Mouse (Mus musculus) embryonic facial prominence, embryonic 11.5 days (tissue): ENCODE measurements at regions not wholly inside any gene's neighbourhood (a gene's known extent, or its start where the extent isn't known, plus 50 kb on each side); places are given as distances from the start of the nearest gene placed in this dataset.
A peak's percentile ranks its signal among the peaks of the same experiment; 100 is the strongest.

Experiments used
- ATAC-seq: fragments of 200-750 bp; cut with Nextera tagmentation; replicated peaks from 2 replicates; pipeline ENCODE4 v1.8.0; 2017; ENCODE audit warnings: low read depth; ENCODE audit not compliant: insufficient number of reproducible peaks, low FRiP score, low TSS enrichment
- DNase-seq: peaks from one replicate; pipeline ENCODE4 v3.0.0-alpha.2; 2015; ENCODE audit warnings: low spot score
- H3K27ac ChIP-seq: fragments of 300-500 bp; sonication (generic); replicated peaks from 2 replicates; pipeline ENCODE4 v1.5.1; 2014; ENCODE audit warnings: mild to moderate bottlenecking, low read depth, low read length, control low read depth
- H3K27me3 ChIP-seq: fragments of 300-500 bp; sonication (generic); 2 replicates; pipeline ENCODE4 v1.6.1; 2014; ENCODE audit warnings: mild to moderate bottlenecking, low read length, moderate library complexity, mixed read lengths; ENCODE audit not compliant: control insufficient read depth, insufficient read depth
- H3K36me3 ChIP-seq: fragments of 300-500 bp; sonication (generic); replicated peaks from 2 replicates; pipeline ENCODE4 v1.6.1; 2014; ENCODE audit warnings: low read depth, mild to moderate bottlenecking, low read length, moderate library complexity, mixed read lengths; ENCODE audit not compliant: control insufficient read depth, insufficient read depth
- H3K4me1 ChIP-seq: fragments of 300-500 bp; sonication (generic); 2 replicates; pipeline ENCODE4 v1.6.1; 2014; ENCODE audit warnings: low read length, mixed read lengths; ENCODE audit not compliant: control insufficient read depth, insufficient read depth
- H3K4me2 ChIP-seq: fragments of 300-500 bp; sonication (generic); 2 replicates; pipeline ENCODE4 v1.6.1; 2014; ENCODE audit warnings: low read depth, mild to moderate bottlenecking, control low read depth, low read length, moderate library complexity
- H3K4me3 ChIP-seq: fragments of 300-500 bp; sonication (generic); 2 replicates; pipeline ENCODE4 v1.5.1; 2014; ENCODE audit warnings: low read depth, low read length, control low read depth
- H3K9ac ChIP-seq: fragments of 300-500 bp; sonication (generic); replicated peaks from 2 replicates; pipeline ENCODE4 v1.6.1; 2014; ENCODE audit warnings: mild to moderate bottlenecking, control low read depth, low read length
- H3K9me3 ChIP-seq: fragments of 300-500 bp; sonication (generic); replicated peaks from 2 replicates; pipeline ENCODE4 v1.6.1; 2016; ENCODE audit warnings: mild to moderate bottlenecking, low read length, inconsistent platforms, mixed read lengths; ENCODE audit not compliant: control insufficient read depth
- WGBS: fragments of 180-500 bp; shearing (Covaris S2); extraction: QIAGEN DNeasy Blood & Tissue Kit; methylation state at CpG from one replicate; pipeline ENCODE4 v1.1.7; 2014; 5-methylcytosine and 5-hydroxymethylcytosine counted together

GRCm38 (mm10) chr12:106952621-106953020 is 535.8 kb upstream of the 3110018I06Rik start:
- ATAC-seq, result no peak
- no peak overlapping the region for H3K4me3 ChIP-seq
- no peaks in the 10 kb centered on the region for H3K9me3 ChIP-seq
- WGBS, result 84% methylated on average over 11 of the region's 11 CpGs
- H3K9ac ChIP-seq, result no peak overlapping the region
- H3K27ac ChIP-seq, result no peak overlapping the region
- H3K4me2 ChIP-seq, result no peak overlapping the region
- DNase-seq, result no peak
- H3K4me1 ChIP-seq, result no peaks in the 10 kb centered on the region
- H3K36me3 ChIP-seq, result no peaks in the 10 kb centered on the region
- H3K27me3 ChIP-seq, result no peaks in the 10 kb centered on the region

DNA sequence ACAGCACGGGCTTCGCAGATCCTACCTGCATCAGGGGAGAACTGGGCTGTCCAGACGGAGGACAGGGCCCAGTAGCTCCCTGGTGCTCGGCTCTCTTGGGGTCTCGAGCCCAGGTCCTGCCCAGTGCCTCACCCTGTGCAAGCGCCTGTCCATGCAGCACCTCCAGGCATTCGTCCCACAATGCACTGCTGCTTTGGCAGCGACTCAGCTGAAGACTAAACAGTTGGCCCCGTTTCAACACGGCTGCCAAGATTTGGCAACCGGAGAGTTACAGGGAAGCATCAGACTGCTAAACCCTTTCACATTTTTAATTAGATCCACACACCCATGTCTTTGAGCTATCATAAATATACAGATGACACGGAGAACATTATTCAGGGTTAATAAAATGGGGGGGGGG is 532.7 kb upstream of the 3110018I06Rik start:
- H3K4me3 ChIP-seq, result no peak overlapping the region
- H3K27ac ChIP-seq, result no peak overlapping the region
- H3K36me3 ChIP-seq, result no peaks in the 10 kb centered on the region
- no peaks in the 10 kb centered on the region for H3K27me3 ChIP-seq
- DNase-seq, result no peak
- 84% methylated on average over 12 of the region's 12 CpGs for WGBS
- no peak overlapping the region for H3K9ac ChIP-seq
- no peaks in the 10 kb centered on the region for H3K4me1 ChIP-seq
- no peaks in the 10 kb centered on the region for H3K9me3 ChIP-seq
- no peak overlapping the region for H3K4me2 ChIP-seq
- no peak for ATAC-seq

- H3K4me3 ChIP-seq, result no peak overlapping the region
- ATAC-seq, result no peak
- 91% methylated on average over 6 of the region's 6 CpGs for WGBS
- no peak overlapping the region for H3K4me2 ChIP-seq
- no peaks in the 10 kb centered on the region for H3K27me3 ChIP-seq
- no peaks in the 10 kb centered on the region for H3K36me3 ChIP-seq
- DNase-seq, result no peak
- H3K9me3 ChIP-seq, result no peaks in the 10 kb centered on the region
- no peak overlapping the region for H3K9ac ChIP-seq
- H3K4me1 ChIP-seq, result no peaks in the 10 kb centered on the region
- no peak overlapping the region for H3K27ac ChIP-seq
These were observed 532.2 kb upstream of the 3110018I06Rik start for GRCm38 (mm10) chr12:106956266-106956665.

GRCm38 (mm10) chr12:106961991-106962390 is 526.4 kb upstream of the 3110018I06Rik start:
- Histone ChIP-seq H3K9me3 (no peaks in the 10 kb centered on the region; the same call in 1 of the 2 replicates), H3K4me1 (no peaks in the 10 kb centered on the region), H3K9ac (no peak overlapping the region), H3K4me2 (no peak overlapping the region), H3K27me3 (no peaks in the 10 kb centered on the region), H3K4me3 (no peak overlapping the region), H3K36me3 (no peaks in the 10 kb centered on the region), H3K27ac (no peak overlapping the region)
- WGBS, result 76% methylated on average over 4 of the region's 4 CpGs
- no peak for ATAC-seq
- DNase-seq, result no peak

DNA sequence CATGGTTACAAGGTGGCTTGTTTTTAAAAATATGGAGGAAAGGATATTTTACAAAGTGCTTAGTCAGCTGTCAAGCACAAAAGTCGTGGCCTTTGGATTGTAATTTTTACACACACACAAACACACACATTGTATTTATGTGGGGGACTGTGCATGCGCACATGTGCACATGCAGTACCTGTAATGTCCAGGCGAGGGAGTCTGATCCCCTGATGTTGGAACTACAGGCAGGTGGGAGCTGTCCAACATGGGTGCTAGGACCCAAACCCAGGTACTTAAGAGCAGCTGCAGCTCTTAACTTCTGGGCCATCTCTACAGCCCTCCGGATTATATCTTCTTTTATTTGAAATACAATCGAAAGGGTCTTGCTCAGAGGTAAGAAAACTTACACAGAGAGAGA is 524.7 kb upstream of the 3110018I06Rik start:
- no peak overlapping the region for H3K4me3 ChIP-seq
- no peak overlapping the region for H3K4me2 ChIP-seq
- H3K27me3 ChIP-seq, result no peaks in the 10 kb centered on the region
- DNase-seq, result no peak
- 67% methylated on average over 5 of the region's 5 CpGs for WGBS
- no peaks in the 10 kb centered on the region; the same call in 1 of the 2 replicates for H3K9me3 ChIP-seq
- no peak overlapping the region for H3K9ac ChIP-seq
- H3K36me3 ChIP-seq, result no peaks in the 10 kb centered on the region
- no peak for ATAC-seq
- H3K4me1 ChIP-seq, result no peaks in the 10 kb centered on the region
- no peak overlapping the region for H3K27ac ChIP-seq

DNA sequence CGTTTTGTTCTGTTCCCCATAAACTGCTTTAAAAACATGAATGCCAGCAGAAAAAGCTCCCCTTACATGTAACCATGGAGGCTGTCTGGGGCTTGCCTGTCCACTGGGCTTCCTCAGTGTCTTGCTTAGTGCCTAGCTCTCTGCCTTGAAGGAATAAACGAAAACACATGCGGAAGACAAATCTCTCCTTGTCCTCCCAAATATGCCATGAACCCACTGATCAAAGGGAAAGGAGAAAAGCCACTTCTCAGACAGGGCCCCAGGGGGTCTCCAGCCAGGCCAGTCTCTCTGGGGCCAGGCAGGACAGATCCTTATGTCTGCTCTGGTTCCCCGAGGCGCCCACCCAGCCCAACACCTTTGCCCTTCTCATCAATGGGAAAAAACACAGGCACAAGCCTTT is 518.6 kb upstream of the 3110018I06Rik start:
- whole genome bisulfite sequencing, result 13% methylated on average over 5 of the region's 5 CpGs
- DNase-seq (peak; percentile 85), ATAC-seq (peak; percentile 72; the same call in 1 of the 2 replicates)
- H3K4me2 ChIP-seq, result no peak overlapping the region
- H3K27me3 ChIP-seq, result no peaks in the 10 kb centered on the region
- H3K4me1 ChIP-seq, result no peaks in the 10 kb centered on the region; the same call in 1 of the 2 replicates
- no peaks in the 10 kb centered on the region for H3K9me3 ChIP-seq
- H3K27ac ChIP-seq, result peak overlapping the region; percentile 56; the same call in 1 of the 2 replicates
- H3K4me3 ChIP-seq, result no peak overlapping the region
- H3K9ac ChIP-seq, result no peak overlapping the region
- no peaks in the 10 kb centered on the region for H3K36me3 ChIP-seq

DNA sequence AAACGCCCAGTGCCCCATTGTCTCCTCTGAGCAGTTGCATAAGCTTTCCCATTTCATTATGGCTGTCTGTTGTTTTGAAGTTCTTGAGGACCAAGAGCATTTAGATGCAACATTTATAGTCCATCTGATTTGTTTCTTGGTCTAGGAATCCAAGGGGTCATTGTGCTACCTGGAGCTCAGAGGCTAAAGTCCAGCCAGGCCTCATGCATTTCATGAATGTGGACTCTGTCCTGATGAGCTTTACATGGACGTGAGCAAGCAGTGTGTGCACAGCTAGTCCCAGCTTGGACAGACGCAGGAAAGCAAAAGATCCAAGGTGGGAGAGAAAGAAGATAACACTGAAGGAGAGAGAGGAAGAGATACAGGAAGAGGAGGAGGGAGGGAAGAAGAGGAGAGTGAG is 496.0 kb upstream of the 3110018I06Rik start:
- H3K27me3 ChIP-seq, result no peaks in the 10 kb centered on the region
- 74% methylated on average over 3 of the region's 3 CpGs for WGBS

GRCm38 (mm10) chr12:106993011-106993410 is 495.4 kb upstream of the 3110018I06Rik start:
- Histone ChIP-seq H3K9me3 (no peaks in the 10 kb centered on the region), H3K4me2 (no peak overlapping the region), H3K27ac (no peak overlapping the region), H3K4me3 (no peak overlapping the region), H3K27me3 (no peaks in the 10 kb centered on the region), H3K36me3 (no peaks in the 10 kb centered on the region), H3K4me1 (no peaks in the 10 kb centered on the region), H3K9ac (no peak overlapping the region)
- ATAC-seq (no peak), DNase-seq (no peak)
- WGBS, result 89% methylated on average over 4 of the region's 4 CpGs

More for the DNA sequence above, 496.0 kb upstream of the 3110018I06Rik start:
- Histone ChIP-seq H3K9me3 (no peaks in the 10 kb centered on the region), H3K4me1 (no peaks in the 10 kb centered on the region), H3K4me2 (no peak overlapping the region), H3K27ac (no peak overlapping the region), H3K4me3 (no peak overlapping the region), H3K36me3 (no peaks in the 10 kb centered on the region), H3K9ac (no peak overlapping the region)
- ATAC-seq (no peak), DNase-seq (no peak)
